Mouse (Mus musculus) thymus, postnatal 0 days (tissue): ENCODE measurements around the gene Defb19. TPM values are rescaled to one million over a fixed set of nuclear protein-coding genes. Genes with fewer than 3 reads are reported as not detected.

Source experiments
- DNase-seq: peaks from one replicate; pipeline ENCODE4 v3.0.0-alpha.2; 2015; ENCODE audit warnings: low spot score
- polyA plus RNA-seq: library from polyadenylated mRNA; unstranded; fragments of >200 nt; fragmentation: Nextera tagmentation; extraction: Ambion mirVana; gene quantifications from 2 replicates; pipeline ENCODE4 v1.2.1, GENCODE M21; 2015

Defb19 gene
- polyA plus RNA-seq, 1 experiment from 2014 or later = 2.2 TPM

GRCm38 (mm10) chr2:152588450-152588849 is 8.3 kb upstream of the Defb19 start:
- DNase-seq = no peak

- peak; percentile 23 for DNase-seq
Observed at GRCm38 (mm10) chr2:152586926-152587560, 6.9 kb upstream of the Defb19 start.

GRCm38 (mm10) chr2:152580612-152581011 is 500 bp upstream of the Defb19 start:
- no peak for DNase-seq

- no peak for DNase-seq
Observed at GRCm38 (mm10) chr2:152573484-152573883, 6.6 kb downstream of the Defb19 start.

DNA sequence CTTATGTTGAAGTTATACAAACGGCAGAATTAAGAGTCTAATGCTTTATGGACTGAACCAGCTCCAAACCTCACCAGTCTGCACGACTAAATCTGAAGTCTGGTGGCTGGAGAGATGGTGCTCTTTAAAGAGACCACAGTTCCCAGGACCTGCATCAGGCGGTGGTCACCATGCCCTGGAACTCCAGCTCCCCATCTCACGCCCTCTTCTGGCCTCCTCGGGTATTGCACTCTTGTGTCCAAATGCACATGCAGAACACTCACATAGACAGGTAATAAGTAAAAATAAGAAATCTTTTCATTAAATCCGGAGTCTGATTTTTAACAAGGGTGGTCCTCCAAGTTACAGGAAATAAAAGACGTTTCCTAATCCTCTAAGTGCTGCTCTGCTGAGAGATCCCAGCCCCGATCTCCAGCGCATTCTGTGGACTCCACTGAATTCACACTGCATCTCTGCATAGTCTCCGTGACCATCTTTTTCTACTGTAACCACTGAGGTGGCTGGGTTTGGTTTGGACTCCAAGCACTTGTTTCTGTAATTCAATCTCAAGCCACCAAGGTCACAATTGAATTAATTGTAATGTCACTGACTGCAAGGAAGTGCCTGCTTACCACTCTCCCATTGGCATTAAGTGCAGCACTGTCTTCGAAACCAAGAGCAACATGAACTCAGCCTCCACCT is 7.9 kb downstream of the Defb19 start, which contains the start of gene Defb21:
Defb21 (plus strand) TSS at position 631 of the 681 bp plus-strand sequence.
- no peak for DNase-seq

DNA sequence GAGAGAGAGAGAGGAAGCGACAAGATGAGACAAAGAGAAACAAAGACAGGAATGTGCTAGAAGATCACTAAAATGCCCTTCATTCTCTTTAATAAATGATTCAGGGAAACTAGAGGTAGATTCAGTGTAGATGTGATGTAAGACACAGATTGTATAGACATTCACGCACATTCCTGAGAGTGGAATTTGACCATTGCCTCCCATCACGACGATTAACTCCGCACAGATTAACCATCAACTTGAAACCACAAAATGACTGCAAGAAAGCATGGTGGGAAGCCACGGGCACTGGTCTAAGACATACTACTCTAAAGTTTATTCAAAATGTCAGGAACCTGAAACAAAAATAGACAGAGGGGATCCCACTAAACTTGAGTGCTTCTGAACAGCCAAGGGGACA is 9.8 kb downstream of the Defb19 start:
- no peak for DNase-seq

- DNase-seq = no peak
Observed at GRCm38 (mm10) chr2:152569881-152570280, 10.2 kb downstream of the Defb19 start.

DNA sequence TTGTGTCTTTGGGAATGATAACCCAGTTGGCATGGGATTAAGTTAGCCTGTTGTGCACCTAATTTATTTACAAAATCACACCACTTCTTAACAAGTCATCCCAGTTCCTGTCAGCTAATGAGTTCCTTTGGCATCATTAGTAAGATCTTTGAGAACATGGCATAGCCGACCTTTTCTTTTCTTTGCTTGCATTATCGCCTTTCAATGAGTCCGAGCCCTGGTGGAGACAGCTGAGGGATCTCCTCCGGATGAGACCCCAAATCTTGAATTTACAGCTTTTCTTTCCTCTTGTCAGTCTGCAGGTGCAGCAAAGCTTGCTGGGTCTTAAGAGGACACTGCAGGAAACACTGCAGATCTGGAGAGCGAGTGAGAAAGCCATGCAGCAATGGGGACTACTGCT is 11.1 kb downstream of the Defb19 start, which contains the start of gene Gm17416:
Gm17416 (plus strand) TSS at position 301 of the 400 bp plus-strand sequence.
- DNase-seq = no peak

GRCm38 (mm10) chr2:152556655-152557054 is 23.5 kb downstream of the Defb19 start:
- DNase-seq = no peak

DNA sequence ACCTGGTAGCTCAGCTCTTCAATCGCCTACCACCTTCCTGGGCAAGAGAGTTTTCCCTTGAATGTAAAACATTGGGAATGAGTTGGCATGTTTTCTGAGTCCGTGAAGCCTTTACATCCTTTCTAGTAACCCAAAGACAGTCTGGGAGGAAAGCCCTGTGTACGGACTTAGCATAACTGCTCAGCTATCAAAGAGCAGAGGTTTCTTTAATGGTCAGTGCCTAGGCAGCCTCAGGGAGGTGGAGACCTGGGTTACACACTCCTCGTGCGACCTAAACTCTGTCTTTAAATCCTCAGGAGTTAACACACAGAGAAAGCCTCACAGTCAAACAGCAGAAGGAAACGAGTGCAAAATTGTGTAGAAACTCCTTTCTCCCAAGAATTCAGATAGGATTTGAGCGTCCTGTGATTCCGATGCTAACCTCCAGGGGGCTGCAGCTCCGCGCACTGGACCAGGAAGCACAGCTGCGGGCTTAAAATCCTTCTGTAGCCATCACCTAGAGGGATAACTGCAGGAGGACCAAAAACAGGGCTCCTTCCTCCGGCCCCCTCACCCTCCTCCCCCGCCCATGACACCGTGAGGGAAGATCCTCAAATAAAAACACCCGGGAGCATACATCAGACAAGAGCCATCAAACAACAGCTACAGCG is 26.2 kb downstream of the Defb19 start:
- peak; percentile 30 for DNase-seq

GRCm38 (mm10) chr2:152548124-152548523 is 32.0 kb downstream of the Defb19 start:
- DNase-seq = no peak

GRCm38 (mm10) chr2:152544691-152545090 is 35.4 kb downstream of the Defb19 start:
- DNase-seq = peak; percentile 1

DNA sequence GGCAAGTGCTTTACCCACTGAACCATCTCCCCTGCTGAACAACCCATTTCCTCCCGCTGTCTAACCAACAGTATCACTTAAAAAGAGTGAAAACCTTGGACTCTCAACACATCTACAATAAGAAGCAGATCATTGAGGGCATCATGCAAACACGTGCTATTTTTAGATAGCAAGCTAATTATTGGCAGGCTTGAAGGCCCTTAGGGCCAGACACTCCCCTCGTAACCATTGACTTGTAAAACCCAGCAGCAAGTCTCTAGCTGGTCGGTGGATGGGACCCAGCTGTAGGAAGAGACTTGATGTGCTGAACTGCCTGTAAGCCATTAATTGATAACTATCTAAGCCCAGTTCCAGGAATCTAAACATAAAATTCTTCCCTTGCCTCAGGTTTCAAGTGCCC is 36.6 kb downstream of the Defb19 start:
- no peak for DNase-seq

- DNase-seq = no peak
Observed at GRCm38 (mm10) chr2:152542897-152543296, 37.2 kb downstream of the Defb19 start.

- no peak for DNase-seq
Observed at GRCm38 (mm10) chr2:152541979-152542378, 38.1 kb downstream of the Defb19 start.

GRCm38 (mm10) chr2:152539944-152540710 is 40.0 kb downstream of the Defb19 start, which contains the start of gene Defb29:
Defb29 (minus strand) TSS chr2:152540098.
- no peak for DNase-seq

Other genes with a start within 250 kb of the Defb19 start
- 131 and 138 TPM in 2 replicates for gene Rbck1, start 247.7 kb downstream of the Defb19 start, polyA plus RNA-seq
- 1.4 and 1.6 TPM in 2 replicates for gene Trib3, start 236.3 kb downstream of the Defb19 start, polyA plus RNA-seq
- not detected in 2 replicates for gene Nrsn2, start 203.7 kb downstream of the Defb19 start, polyA plus RNA-seq
- gene Sox12, start 182.2 kb downstream of the Defb19 start, polyA plus RNA-seq = 0.91 and 1.2 TPM in 2 replicates
- gene Zcchc3, start 165.3 kb downstream of the Defb19 start, polyA plus RNA-seq = 7.2 and 7.4 TPM in 2 replicates
- gene 6820408C15Rik, start 164.7 kb downstream of the Defb19 start, polyA plus RNA-seq = 0.51 and 0.64 TPM in 2 replicates
- gene Defb23, start 115.7 kb downstream of the Defb19 start, polyA plus RNA-seq = 0.23 and 0.28 TPM in 2 replicates
- gene Defb20, start 103.2 kb downstream of the Defb19 start, polyA plus RNA-seq = not detected in 2 replicates
- gene Defb22, start 90.2 kb downstream of the Defb19 start, polyA plus RNA-seq = not detected in 2 replicates
- 0.24 TPM in 1 of 2 replicates, not detected in the other for gene Defb26, start 68.6 kb downstream of the Defb19 start, polyA plus RNA-seq
- gene Defb28, start 62.1 kb downstream of the Defb19 start, polyA plus RNA-seq = not detected in 2 replicates
- not detected in 2 replicates for gene Defb29, start 40.2 kb downstream of the Defb19 start, polyA plus RNA-seq
- gene Gm17416, start 11.0 kb downstream of the Defb19 start, polyA plus RNA-seq = 3.0 TPM in 1 of 2 replicates, not detected in the other
- not detected in 2 replicates for gene Defb21, start 7.6 kb downstream of the Defb19 start, polyA plus RNA-seq
- gene Defb45, start 19.1 kb upstream of the Defb19 start, polyA plus RNA-seq = 0.53 TPM in 1 of 2 replicates, not detected in the other
- not detected in 2 replicates for gene Defb36, start 24.0 kb upstream of the Defb19 start, polyA plus RNA-seq
- gene Defb25, start 42.7 kb upstream of the Defb19 start, polyA plus RNA-seq = 1.6 and 2.1 TPM in 2 replicates
- gene Rem1, start 46.6 kb upstream of the Defb19 start, polyA plus RNA-seq = 2.2 and 3.2 TPM in 2 replicates
- gene H13, start 89.1 kb upstream of the Defb19 start, polyA plus RNA-seq = 196 and 200 TPM in 2 replicates
- 15.6 and 17.2 TPM in 2 replicates for gene Mcts2, start 106.7 kb upstream of the Defb19 start, polyA plus RNA-seq
- 22.9 and 23.9 TPM in 2 replicates for gene Id1, start 155.9 kb upstream of the Defb19 start, polyA plus RNA-seq
- gene Cox4i2, start 173.9 kb upstream of the Defb19 start, polyA plus RNA-seq = 5.6 and 6.5 TPM in 2 replicates